In the genomic region with DNA sequence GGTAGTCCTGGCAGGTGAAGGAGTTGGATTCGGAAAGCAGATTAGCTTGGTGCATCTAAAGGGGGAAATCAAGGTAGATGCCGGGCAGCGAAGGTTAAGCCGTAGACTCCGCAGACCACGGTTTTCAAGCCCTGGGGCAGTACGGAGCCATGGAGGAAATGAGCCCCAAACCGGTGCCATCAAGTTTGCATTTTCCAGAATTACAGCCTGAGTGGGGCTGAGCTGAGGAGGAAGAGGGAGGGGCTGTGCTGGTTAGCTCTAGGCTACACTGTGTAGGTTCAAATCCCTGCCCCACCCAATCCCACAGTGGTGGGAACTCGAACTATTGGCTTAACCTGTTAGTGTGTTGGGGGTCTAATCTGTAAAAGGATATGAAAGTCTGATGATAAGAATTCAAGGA, we compare ENCODE assay signal across 15 mouse cellular contexts. TPM values are rescaled to one million over a fixed set of nuclear protein-coding genes. Genes with fewer than 3 reads are reported as not detected.
DNase-seq lines count a peak whose midpoint lies in the region; ATAC-seq and TF ChIP-seq lines count a peak whose summit lies in the region.
"Had no signal": no experiment of that assay in that cellular context is flagged by ENCODE, and none has a peak within 500 bp of the region (broad histone marks: within the 10 kb centered on the region; RNA-seq: fewer than 3 reads in every experiment).

No protein-coding gene starts in this region.

- no peaks in the 10 kb centered on the region for H3K9me3 ChIP-seq in forebrain, embryonic 10.5 days
- H3K9me3 ChIP-seq in forebrain, embryonic 11.5 days (ENCODE audit: control insufficient read depth, low read length), result no peaks in the 10 kb centered on the region
- H3K9me3 ChIP-seq in kidney, embryonic 15.5 days (replicated peaks), result no peaks in the 10 kb centered on the region
- H3K9me3 ChIP-seq: limb, embryonic 13.5 days; midbrain, embryonic 12.5 days; neural tube, embryonic 13.5 days had no signal

- no peak for TF ChIP-seq POLR2A in spleen, adult 2 months (IDR thresholded peaks at IDR 0.05; ENCODE audit: low read depth, low read length)

- H3K9ac ChIP-seq in forebrain, embryonic 11.5 days (ENCODE audit: low read length), result no peak overlapping the region
- H3K9ac ChIP-seq in kidney, embryonic 15.5 days, result no peak overlapping the region
- H3K9ac ChIP-seq: limb, embryonic 13.5 days; midbrain, embryonic 12.5 days; neural tube, embryonic 13.5 days had no signal

- no peak for DNase-seq in forebrain, embryonic 10.5 days (ENCODE audit: extremely low spot score, low spot score)
- no peak for DNase-seq in forebrain, embryonic 11.5 days (ENCODE audit: low spot score)
- no peak for DNase-seq in kidney, adult 8-10 months
- no peak for DNase-seq in spleen, adult 2 months (ENCODE audit: low read depth in 1 of 2, low spot score in 2 of 2)
- DNase-seq in spleen, postnatal 10 days (ENCODE audit: low spot score in 2 of 2), result no peak
- DNase-seq in lung, postnatal 4 days, result peak; percentile 47 to 55
- DNase-seq in ovary, postnatal 14 days (ENCODE audit: low spot score), result no peak
- DNase-seq: cerebellum, adult 18-20 months; right cerebral cortex, adult 18-20 months; thymus, postnatal 36 days had no signal

- H3K4me3 ChIP-seq in forebrain, embryonic 10.5 days, result no peak overlapping the region
- no peak overlapping the region for H3K4me3 ChIP-seq in forebrain, embryonic 11.5 days (ENCODE audit: low read depth, low read length)
- no peak overlapping the region for H3K4me3 ChIP-seq in kidney, embryonic 15.5 days (replicated peaks)
- no peak overlapping the region for H3K4me3 ChIP-seq in spleen, adult 2 months (ENCODE audit: extremely low read depth, insufficient read depth, insufficient read length)
- H3K4me3 ChIP-seq: limb, embryonic 13.5 days; midbrain, embryonic 12.5 days; neural tube, embryonic 13.5 days had no signal

- H3K4me1 ChIP-seq in forebrain, embryonic 10.5 days, result peaks cover 9% of the 10 kb centered on the region
- no peaks in the 10 kb centered on the region for H3K4me1 ChIP-seq in forebrain, embryonic 11.5 days (replicated peaks; ENCODE audit: control insufficient read depth, insufficient read depth, low read length)
- peaks cover 13% of the 10 kb centered on the region for H3K4me1 ChIP-seq in kidney, embryonic 15.5 days
- no peaks in the 10 kb centered on the region for H3K4me1 ChIP-seq in spleen, adult 2 months (ENCODE audit: control insufficient read depth, insufficient read depth, insufficient read length)
- H3K4me1 ChIP-seq: midbrain, embryonic 12.5 days; neural tube, embryonic 13.5 days had no signal

- TF ChIP-seq CTCF in spleen, adult 2 months (IDR thresholded peaks at IDR 0.05; ENCODE audit: extremely low read depth, insufficient read depth, insufficient read length, insufficient replicate concordance), result no peak

- 0 out of 2 replicates have a peak overlapping the region, but pooled peaks have one; percentile 35 for H3K27ac ChIP-seq in forebrain, embryonic 10.5 days
- no peak overlapping the region for H3K27ac ChIP-seq in forebrain, embryonic 11.5 days (ENCODE audit: low read depth, low read length)
- peak overlapping the region; percentile 22 for H3K27ac ChIP-seq in kidney, embryonic 15.5 days
- H3K27ac ChIP-seq in spleen, adult 2 months (ENCODE audit: insufficient read depth, low read length), result peak overlapping the region; percentile 69
- H3K27ac ChIP-seq: limb, embryonic 13.5 days; midbrain, embryonic 12.5 days; neural tube, embryonic 13.5 days had no signal

- H3K4me2 ChIP-seq in forebrain, embryonic 11.5 days (ENCODE audit: low read depth, low read length, severe bottlenecking), result no peak overlapping the region
- H3K4me2 ChIP-seq in kidney, embryonic 15.5 days, result no peak overlapping the region
- H3K4me2 ChIP-seq: limb, embryonic 13.5 days; midbrain, embryonic 12.5 days; neural tube, embryonic 13.5 days had no signal

- H3K27me3 ChIP-seq in forebrain, embryonic 10.5 days (ENCODE audit: poor library complexity, severe bottlenecking), result peaks cover 7% of the 10 kb centered on the region
- no peaks in the 10 kb centered on the region for H3K27me3 ChIP-seq in forebrain, embryonic 11.5 days (ENCODE audit: control insufficient read depth, insufficient read depth, low read length)
- no peaks in the 10 kb centered on the region for H3K27me3 ChIP-seq in kidney, embryonic 15.5 days
- no peaks in the 10 kb centered on the region for H3K27me3 ChIP-seq in spleen, adult 2 months (ENCODE audit: control insufficient read depth, insufficient read depth, low read length)

- WGBS in forebrain, embryonic 10.5 days, result 84% methylated on average over 9 of the region's 9 CpGs
- 82% methylated on average over 9 of the region's 9 CpGs for WGBS in forebrain, embryonic 11.5 days
- 64% methylated on average over 9 of the region's 9 CpGs for WGBS in kidney, embryonic 15.5 days
- 82% methylated on average over 9 of the region's 9 CpGs for WGBS in spleen, adult 2 months

- no peaks in the 10 kb centered on the region for H3K36me3 ChIP-seq in forebrain, embryonic 10.5 days (replicated peaks)
- H3K36me3 ChIP-seq in forebrain, embryonic 11.5 days (ENCODE audit: control insufficient read depth, insufficient read depth, low read length), result no peaks in the 10 kb centered on the region
- no peaks in the 10 kb centered on the region for H3K36me3 ChIP-seq in kidney, embryonic 15.5 days
- no peaks in the 10 kb centered on the region for H3K36me3 ChIP-seq in spleen, adult 2 months (ENCODE audit: control insufficient read depth, insufficient read depth, low read length)
- H3K36me3 ChIP-seq: limb, embryonic 13.5 days; midbrain, embryonic 12.5 days; neural tube, embryonic 13.5 days had no signal

- ATAC-seq in forebrain, embryonic 11.5 days (replicated peaks; ENCODE audit: low FRiP score), result no peak
- no peak for ATAC-seq in kidney, embryonic 15.5 days (replicated peaks; ENCODE audit: low FRiP score)
- ATAC-seq: forebrain, embryonic 14.5 days had no signal

RNA-seq across cellular contexts. Expression of gene Neurl1b, which starts 49.9 kb away (rescaled TPM):
- polyA plus RNA-seq in forebrain, embryonic 10.5 days (2016; fragmentation: Nextera tagmentation; extraction: Ambion mirVana), result 0.09 and 0.10 TPM in 2 replicates
- polyA plus RNA-seq in forebrain, embryonic 11.5 days (2014; fragmentation: Nextera tagmentation; extraction: Ambion mirVana), result 0.35 and 0.45 TPM in 2 replicates
- polyA plus RNA-seq in kidney, embryonic 15.5 days (2015; fragmentation: Nextera tagmentation; extraction: Ambion mirVana), result 1.3 and 1.7 TPM in 2 replicates
- polyA plus RNA-seq in spleen, adult 2 months (2012; rRNA removed), result 7.9 and 14.5 TPM in 2 replicates

Comparison
In these comparisons a context has a peak if more than half of its experiments do, and no peak if none do; other contexts are left out.
1. DNase-seq: peak in lung, postnatal 4 days (2 of 2); none in forebrain, embryonic 10.5 days (single experiment), forebrain, embryonic 11.5 days (single experiment), kidney, adult 8-10 months (0 of 2), spleen, adult 2 months (0 of 2), spleen, postnatal 10 days (0 of 2) and ovary, postnatal 14 days (single experiment).